Mouse (Mus musculus): ENCODE measurements at regions not wholly inside any gene's neighbourhood (a gene's known extent, or its start where the extent isn't known, plus 50 kb on each side); places are given as distances from the start of the nearest gene placed in this dataset.
A peak's percentile ranks its signal among the peaks of the same experiment; 100 is the strongest.

DNA sequence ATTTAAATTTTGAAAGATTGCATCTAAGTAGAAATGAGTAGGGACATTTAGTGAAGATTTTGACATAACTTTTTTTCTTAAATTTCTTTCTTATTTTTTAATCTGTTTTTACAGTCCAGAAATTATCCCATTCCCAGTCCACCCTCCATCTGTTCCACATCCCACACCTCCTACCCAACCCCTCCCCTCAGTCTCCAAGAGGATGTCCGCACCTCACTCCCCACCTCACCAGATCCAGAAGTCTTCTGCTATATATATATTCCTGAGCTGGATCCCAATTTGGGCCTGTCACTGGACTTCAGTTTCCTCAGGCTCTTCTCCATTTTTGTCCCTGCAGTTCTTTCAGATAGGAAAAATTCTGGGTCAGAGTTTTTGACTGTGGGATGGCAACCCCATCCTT, 3879.6 kb upstream of the Gm7489 start:
- DNase-seq = no peak

DNA sequence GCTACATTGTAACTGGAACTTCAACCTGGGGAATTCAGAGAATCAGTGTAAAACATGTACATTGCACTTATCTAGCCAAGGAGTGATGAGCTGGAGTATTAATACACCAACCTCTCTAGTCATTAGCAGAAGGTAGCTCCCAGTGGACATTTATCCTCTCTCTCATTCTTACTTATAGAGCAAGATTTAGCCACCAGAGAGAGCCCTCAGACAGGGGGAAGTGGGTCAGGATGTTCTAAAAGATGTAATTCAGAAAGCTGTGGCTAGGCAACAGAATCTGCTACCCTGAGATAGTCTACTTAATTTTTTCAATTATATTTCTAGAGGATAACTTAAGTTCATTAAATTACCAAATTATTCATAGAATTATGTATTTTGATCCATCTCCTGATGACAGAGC, 3838.1 kb upstream of the Gm7489 start:
- DNase-seq = no peak

DNA sequence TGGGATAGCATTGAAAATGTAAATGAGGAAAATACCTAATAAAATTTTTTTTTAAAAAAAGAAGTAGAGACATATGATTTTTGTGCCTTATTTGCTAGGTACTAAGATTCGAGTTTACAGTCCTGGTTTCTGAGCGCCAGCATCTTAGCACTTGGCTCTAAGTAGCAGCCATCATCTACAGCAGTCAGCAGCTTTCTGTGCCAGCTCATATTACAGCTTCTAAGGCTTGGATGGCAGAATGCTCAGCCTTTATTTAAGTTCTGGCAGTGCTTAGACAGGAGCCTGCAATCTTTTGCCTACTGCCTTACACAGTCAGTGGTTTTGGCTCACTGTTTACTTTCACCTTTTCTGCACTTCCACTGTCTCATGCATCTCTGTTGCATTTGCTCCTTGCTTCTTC, 3831.2 kb upstream of the Gm7489 start:
- no peak for DNase-seq

DNA sequence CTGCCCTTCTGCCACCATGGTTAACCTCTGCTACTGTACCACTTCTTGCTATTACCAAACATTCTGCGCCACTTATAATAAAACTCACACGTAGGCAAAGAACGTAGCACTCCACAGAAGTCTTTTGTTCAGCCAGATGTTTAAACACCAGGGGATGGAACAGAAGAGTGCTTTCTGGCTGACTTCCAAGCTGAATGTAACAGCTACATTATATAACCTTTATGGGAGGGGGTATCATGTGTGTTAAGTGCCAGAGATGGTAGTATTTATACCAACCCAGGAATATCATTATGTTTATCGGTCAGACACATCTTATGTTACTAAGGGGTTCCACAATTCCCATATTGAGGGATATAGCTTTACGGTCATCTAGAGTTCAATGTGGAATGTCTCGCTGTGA, 3830.8 kb upstream of the Gm7489 start:
- DNase-seq = no peak

DNA sequence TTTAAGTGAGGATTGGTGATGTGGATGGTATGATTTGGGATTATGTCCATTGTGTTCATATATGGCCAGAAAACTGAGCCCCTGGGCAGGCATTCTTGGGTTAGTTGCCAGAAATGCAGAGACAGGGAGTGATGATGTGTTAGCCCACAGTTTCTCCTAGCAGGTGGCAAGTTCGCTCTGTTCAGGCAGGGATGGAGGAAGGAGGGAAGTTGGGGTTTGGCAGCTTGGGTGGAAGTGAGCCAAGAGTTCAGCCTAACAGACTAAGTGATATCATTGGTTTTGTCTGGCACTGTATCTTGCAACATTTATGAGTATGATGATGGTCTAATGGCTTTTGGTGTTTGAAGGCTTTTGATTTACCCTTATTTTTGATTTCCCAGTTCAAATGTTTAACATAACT, 3806.5 kb upstream of the Gm7489 start:
- DNase-seq = no peak

DNA sequence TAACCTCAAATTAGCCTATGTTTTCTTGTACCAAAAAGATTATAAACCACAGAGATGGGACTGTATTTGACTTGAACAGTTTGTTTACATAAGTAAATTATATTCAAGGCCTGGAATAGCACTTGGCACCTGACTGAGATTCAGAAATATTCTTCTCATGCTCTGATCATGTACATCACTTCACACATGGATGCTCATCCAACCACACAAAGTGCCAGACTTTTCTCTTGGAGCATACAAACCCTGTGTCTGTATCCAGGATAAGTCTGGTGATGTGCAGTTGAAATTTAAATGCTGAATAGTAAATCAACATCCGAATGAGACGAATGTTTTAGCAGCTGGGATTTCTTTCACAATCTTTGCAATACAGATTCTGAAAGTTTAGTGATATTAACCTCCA, 3802.3 kb upstream of the Gm7489 start:
- no peak for DNase-seq

DNA sequence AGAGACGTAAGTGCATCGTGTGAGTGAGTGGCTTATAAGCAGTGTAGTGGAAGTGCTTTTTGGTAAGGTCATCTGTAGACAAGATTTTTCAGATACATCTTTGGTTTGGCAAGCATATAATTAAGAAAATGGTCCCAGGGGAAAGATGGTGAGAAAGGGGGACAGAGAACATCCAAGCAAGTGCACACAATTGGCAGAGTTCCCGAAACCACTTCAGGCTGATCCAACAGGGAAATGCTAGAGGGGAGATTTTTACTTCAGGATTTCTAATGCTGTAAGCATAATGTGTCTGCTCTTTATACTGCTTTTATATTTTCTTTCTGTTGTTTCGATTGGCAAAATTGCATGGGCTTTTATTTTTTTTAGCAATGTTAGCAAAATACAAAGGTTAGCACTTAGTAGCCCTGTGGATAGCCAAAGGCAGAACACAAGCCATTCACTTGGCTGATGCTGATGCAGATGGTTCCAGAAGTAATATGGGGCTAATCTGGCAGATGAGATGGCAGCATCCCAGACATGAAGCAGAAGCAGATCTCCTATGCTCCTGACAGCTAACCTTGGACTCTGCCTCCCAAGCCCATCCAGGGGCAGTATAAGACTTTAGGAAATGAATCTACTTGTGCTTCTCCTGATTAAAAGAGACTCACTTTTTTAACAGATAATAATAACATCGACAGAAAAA, 3782.0 kb upstream of the Gm7489 start:
- DNase-seq = peak in 1 of 2 experiments; percentile 2

DNA sequence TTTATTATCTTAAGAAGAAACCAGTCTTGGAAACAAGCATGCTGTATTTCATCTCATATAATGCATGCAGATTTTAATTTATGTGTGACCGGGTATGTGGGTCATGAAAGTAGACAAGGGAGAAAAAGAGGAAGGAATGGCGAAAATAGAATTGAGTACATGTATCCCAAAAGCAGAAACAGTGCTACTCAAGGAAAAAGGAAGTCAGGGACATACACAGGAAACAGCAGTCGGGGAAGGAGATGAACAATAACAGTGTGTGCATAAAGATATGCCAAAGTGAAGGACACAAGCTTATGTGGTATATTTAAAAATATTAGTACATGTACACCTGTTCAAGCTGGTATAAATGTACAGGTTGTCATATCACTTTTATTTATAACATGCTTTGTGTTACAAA, 3775.8 kb upstream of the Gm7489 start:
- DNase-seq = peak in 1 of 2 experiments; percentile 10

DNA sequence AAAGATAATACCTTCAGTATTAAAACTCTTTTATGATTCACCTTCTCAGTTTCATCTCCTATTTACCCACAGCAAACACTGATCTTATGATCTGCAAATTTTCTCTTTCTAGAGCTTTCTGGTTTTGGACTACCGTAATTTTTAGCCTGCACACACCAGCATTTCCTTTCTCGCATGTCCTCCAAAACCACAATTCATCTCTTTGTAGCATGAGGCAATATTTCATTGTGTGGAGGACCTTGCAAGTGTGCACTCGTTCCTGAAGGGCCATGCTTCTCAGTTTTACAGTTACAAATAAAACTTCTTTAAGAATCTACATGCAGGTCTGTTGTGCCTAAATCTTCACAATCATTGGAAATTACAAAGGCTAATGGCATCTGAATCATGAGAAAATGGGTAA, 3730.8 kb upstream of the Gm7489 start:
- DNase-seq = no peak

DNA sequence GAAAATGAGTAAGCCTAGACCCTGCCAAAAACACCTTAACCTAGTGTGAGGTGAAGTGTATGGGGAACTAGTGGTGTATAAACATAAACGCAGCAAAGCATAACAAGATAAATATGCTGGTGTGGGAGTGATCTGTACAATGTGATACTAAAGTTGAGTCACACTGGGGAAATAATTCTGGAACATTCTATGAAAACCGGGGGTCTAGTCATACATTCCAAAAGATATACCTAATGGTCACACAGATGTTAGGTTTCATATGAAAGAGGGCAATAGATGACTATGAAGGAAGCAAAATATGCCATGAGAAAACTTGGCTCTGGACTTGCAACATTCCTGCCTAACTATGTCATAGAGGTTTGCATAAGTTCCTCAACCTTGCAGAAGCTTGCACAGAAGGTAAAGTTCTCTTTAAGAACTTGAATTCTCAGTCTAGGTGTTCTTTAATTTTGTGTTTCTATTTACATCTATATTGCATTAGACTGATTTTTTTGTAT, 3712.4 kb upstream of the Gm7489 start:
- DNase-seq = no peak

DNA sequence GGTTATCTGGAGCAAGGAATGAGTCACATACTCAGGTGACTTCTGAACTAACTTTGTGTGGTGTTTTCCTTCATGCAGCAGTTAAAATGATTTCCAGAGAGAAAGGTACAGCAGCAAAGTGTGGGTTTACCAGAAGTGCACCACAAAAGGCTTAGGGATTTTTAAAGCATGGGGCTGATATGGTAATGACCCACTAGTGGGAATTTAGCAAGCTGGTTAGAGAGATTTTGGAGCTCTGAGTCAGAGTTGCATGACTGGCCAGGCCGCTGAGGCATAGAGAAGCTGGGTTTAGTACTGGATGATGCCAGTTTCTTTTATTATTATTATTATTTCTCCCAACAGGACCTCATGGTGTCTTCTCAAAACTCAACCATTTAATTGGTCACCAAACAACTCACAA, 3701.5 kb upstream of the Gm7489 start:
- DNase-seq = no peak

Data from heart, adult 18-20 months (tissue).